Mouse (Mus musculus) bone marrow macrophage, adult 2 months (primary cell): ENCODE measurements around the gene Mrpl55. TPM values are rescaled to one million over a fixed set of nuclear protein-coding genes. Genes with fewer than 3 reads are reported as not detected.

Experiments used
- H3K27ac ChIP-seq: 2 replicates; pipeline ENCODE4 v1.5.1; 2012; ENCODE audit warnings: low read depth, low read length; ENCODE audit not compliant: insufficient read depth
- H3K4me1 ChIP-seq: 2 replicates; pipeline ENCODE4 v1.6.1; 2012; ENCODE audit warnings: low read length; ENCODE audit not compliant: control insufficient read depth, insufficient read depth
- H3K4me3 ChIP-seq: 2 replicates; pipeline ENCODE4 v1.5.1; 2012; ENCODE audit warnings: mild to moderate bottlenecking, low read length, moderate library complexity; ENCODE audit not compliant: insufficient read depth
- CTCF ChIP-seq: IDR thresholded peaks from 2 replicates; pipeline ENCODE4 v1.5.1; 2012; ENCODE audit warnings: low read depth, mild to moderate bottlenecking, low read length, moderate library complexity
- POLR2A ChIP-seq: IDR thresholded peaks from 2 replicates; pipeline ENCODE4 v1.6.1; 2012; ENCODE audit warnings: mild to moderate bottlenecking, low read depth, low read length, borderline replicate concordance
- polyA plus RNA-seq: library from polyadenylated mRNA; stranded (reverse); fragments of >200 nt; gene quantifications from 2 replicates; pipeline ENCODE4 v1.2.4, GENCODE M21; 2012; ENCODE audit not compliant: missing spikeins, insufficient read depth, insufficient read length

Mrpl55 gene
- polyA plus RNA-seq, 1 experiment = 20.1 TPM

GRCm38 (mm10) chr11:59226787-59227603 is 24.7 kb downstream of the Mrpl55 start:
- peak overlapping the region; percentile 95 for H3K27ac ChIP-seq
- no peak for TF ChIP-seq POLR2A
- 0 out of 2 replicates have a peak, but pooled peaks have one; percentile 15 for TF ChIP-seq CTCF
- H3K4me3 ChIP-seq = peak overlapping the region; percentile 92
- peaks cover 44% of the 10 kb centered on the region for H3K4me1 ChIP-seq

GRCm38 (mm10) chr11:59227604-59228121 is 25.4 kb downstream of the Mrpl55 start:
- Histone ChIP-seq H3K4me3 (peak overlapping the region; percentile 92), H3K4me1 (peaks cover 38% of the 10 kb centered on the region), H3K27ac (peak overlapping the region; percentile 95)
- TF ChIP-seq CTCF = no peak
- TF ChIP-seq POLR2A = no peak

- H3K4me1 ChIP-seq = peaks cover 31% of the 10 kb centered on the region
- TF ChIP-seq CTCF (no peak), POLR2A (0 out of 2 replicates have a peak, but pooled peaks have one; percentile 24)
Observed at GRCm38 (mm10) chr11:59228122-59228953, 26.1 kb downstream of the Mrpl55 start, which contains the start of gene Arf1. Gene Arf1, minus strand, starts transcription at chr11:59228270.

GRCm38 (mm10) chr11:59230144-59230760 is 28.0 kb downstream of the Mrpl55 start:
- TF ChIP-seq POLR2A = no peak
- peak; percentile 84 for TF ChIP-seq CTCF
- Histone ChIP-seq H3K27ac (peak overlapping the region; percentile 35), H3K4me3 (no peak overlapping the region), H3K4me1 (peaks cover 17% of the 10 kb centered on the region)

More at GRCm38 (mm10) chr11:59228122-59228953, 26.1 kb downstream of the Mrpl55 start, which contains the start of gene Arf1:
- H3K27ac ChIP-seq = peak within 1 kb of the TSS; percentile 95
- H3K4me3 ChIP-seq = peak within 1 kb of the TSS; percentile 92

- Histone ChIP-seq H3K4me3 (no peak overlapping the region), H3K27ac (no peak overlapping the region), H3K4me1 (peaks cover 8% of the 10 kb centered on the region)
- TF ChIP-seq POLR2A = no peak
Observed at GRCm38 (mm10) chr11:59232797-59233196, 30.5 kb downstream of the Mrpl55 start.

GRCm38 (mm10) chr11:59238525-59239427 is 36.5 kb downstream of the Mrpl55 start:
- Histone ChIP-seq H3K4me3 (no peak overlapping the region), H3K4me1 (no peaks in the 10 kb centered on the region), H3K27ac (no peak overlapping the region)
- TF ChIP-seq CTCF (peak; percentile 54), POLR2A (no peak)

GRCm38 (mm10) chr11:59239428-59239785 is 37.1 kb downstream of the Mrpl55 start:
- Histone ChIP-seq H3K27ac (no peak overlapping the region), H3K4me1 (no peaks in the 10 kb centered on the region), H3K4me3 (no peak overlapping the region)
- no peak for TF ChIP-seq CTCF
- TF ChIP-seq POLR2A = no peak

- Histone ChIP-seq H3K4me3 (no peak overlapping the region), H3K4me1 (no peaks in the 10 kb centered on the region), H3K27ac (no peak overlapping the region)
- no peak for TF ChIP-seq POLR2A
- TF ChIP-seq CTCF = no peak
Observed at GRCm38 (mm10) chr11:59239796-59240195, 37.5 kb downstream of the Mrpl55 start.
